Comparison of ENCODE assay signal across 9 mouse cellular contexts in the genomic region with DNA sequence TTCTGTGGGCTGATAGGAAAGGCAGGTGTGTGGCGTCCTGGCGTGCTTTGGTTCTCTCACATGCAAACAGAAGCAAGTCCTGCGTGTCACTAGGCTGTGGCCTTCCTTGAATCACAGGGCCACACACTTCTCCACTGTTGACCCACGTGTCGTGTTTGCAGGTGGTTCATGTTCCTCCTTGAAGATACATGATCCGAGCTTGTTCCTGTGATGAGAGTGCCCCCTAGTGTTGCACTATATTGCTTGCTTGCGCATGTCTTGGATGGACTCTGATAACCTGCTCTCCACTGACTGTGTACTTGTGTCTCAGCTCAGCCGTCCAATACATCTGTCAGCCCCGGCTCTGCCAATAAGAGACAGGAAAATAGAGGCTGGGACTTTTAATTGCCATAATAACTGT. TPM values are rescaled to one million over a fixed set of nuclear protein-coding genes. Genes with fewer than 3 reads are reported as not detected.
DNase-seq lines count a peak whose midpoint lies in the region; ATAC-seq lines count a peak whose summit lies in the region.
"Had no signal": no experiment of that assay in that cellular context is flagged by ENCODE, and none has a peak within 500 bp of the region (broad histone marks: within the 10 kb centered on the region; RNA-seq: fewer than 3 reads in every experiment).

No protein-coding gene starts in this region.

- peaks cover 33% of the 10 kb centered on the region for H3K36me3 ChIP-seq in forebrain, embryonic 15.5 days
- H3K36me3 ChIP-seq in hindbrain, embryonic 15.5 days = peaks cover 4% of the 10 kb centered on the region

- DNase-seq in Muller cell, postnatal 12 days (ENCODE audit: inconsistent ontology term) = peak; percentile 50
- DNase-seq in c-Kit-positive CD71-positive TER-119-positive erythroid progenitor cells, embryonic 14.5 days (ENCODE audit: low spot score) = peak; percentile 72
- DNase-seq in layer of hippocampus, postnatal 36 days = peak; percentile 69 to 78
- DNase-seq in lung, postnatal 4 days = peak; percentile 60 to 84
- DNase-seq in skeletal muscle tissue, adult 2 months (ENCODE audit: low read depth, low spot score) = peak; percentile 89

- ATAC-seq in forebrain, embryonic 15.5 days (replicated peaks) = peak; percentile 70
- peak; percentile 65 for ATAC-seq in hindbrain, embryonic 15.5 days (ENCODE audit: low FRiP score, low read depth)
- ATAC-seq in erythroid progenitor cell, adult 5-6 weeks (replicated peaks; ENCODE audit: low FRiP score, poor library complexity, severe bottlenecking) = no peak

- 38% methylated on average over 9 of the region's 9 CpGs for WGBS in forebrain, embryonic 15.5 days
- WGBS in hindbrain, embryonic 15.5 days = 44% methylated on average over 9 of the region's 9 CpGs

- H3K27ac ChIP-seq in forebrain, embryonic 15.5 days (replicated peaks) = no peak overlapping the region
- H3K27ac ChIP-seq in hindbrain, embryonic 15.5 days (replicated peaks) = no peak overlapping the region
- H3K27ac ChIP-seq: lung, embryonic 15.5 days had no signal

- H3K4me1 ChIP-seq in forebrain, embryonic 15.5 days = no peaks in the 10 kb centered on the region
- 0 out of 2 replicates have a peak, but pooled peaks cover 7% of the 10 kb centered on the region for H3K4me1 ChIP-seq in hindbrain, embryonic 15.5 days (replicated peaks)
- H3K4me1 ChIP-seq: lung, embryonic 15.5 days had no signal

- H3K9me3 ChIP-seq in forebrain, embryonic 15.5 days = no peaks in the 10 kb centered on the region
- H3K9me3 ChIP-seq in hindbrain, embryonic 15.5 days = no peaks in the 10 kb centered on the region
- H3K9me3 ChIP-seq: lung, embryonic 15.5 days had no signal

- no peak overlapping the region for H3K4me3 ChIP-seq in forebrain, embryonic 15.5 days
- no peak overlapping the region for H3K4me3 ChIP-seq in hindbrain, embryonic 15.5 days
- H3K4me3 ChIP-seq: lung, embryonic 15.5 days had no signal

- H3K9ac ChIP-seq in forebrain, embryonic 15.5 days (replicated peaks) = no peak overlapping the region
- no peak overlapping the region for H3K9ac ChIP-seq in hindbrain, embryonic 15.5 days
- H3K9ac ChIP-seq: lung, embryonic 15.5 days had no signal

- no peak overlapping the region for H3K4me2 ChIP-seq in forebrain, embryonic 15.5 days (replicated peaks)
- no peak overlapping the region for H3K4me2 ChIP-seq in hindbrain, embryonic 15.5 days
- H3K4me2 ChIP-seq: lung, embryonic 15.5 days had no signal

- H3K27me3 ChIP-seq in forebrain, embryonic 15.5 days = no peaks in the 10 kb centered on the region
- no peaks in the 10 kb centered on the region for H3K27me3 ChIP-seq in hindbrain, embryonic 15.5 days
- H3K27me3 ChIP-seq: lung, embryonic 15.5 days had no signal

RNA-seq across cellular contexts. Expression of a gene that starts 25.3 kb away (rescaled TPM):
- 0.08 and 0.20 TPM in 2 replicates for polyA plus RNA-seq in forebrain, embryonic 15.5 days (2015; fragmentation: Nextera tagmentation; extraction: Ambion mirVana)
- polyA plus RNA-seq in hindbrain, embryonic 15.5 days (2015; fragmentation: Nextera tagmentation; extraction: Ambion mirVana) = 0.12 TPM in 1 of 2 replicates, not detected in the other
- not detected for total RNA-seq in layer of hippocampus, postnatal 36 days (2021)
- total RNA-seq in erythroid progenitor cell, adult 5-6 weeks (2015; ENCODE audit: low replicate concordance) = not detected in 2 replicates
- total RNA-seq in erythroid progenitor cell, adult 5-6 weeks (2017; ENCODE audit: low replicate concordance) = not detected in 2 replicates
